Mouse (Mus musculus): Measurements from ENCODE around the gene Specc1l.

DNA sequence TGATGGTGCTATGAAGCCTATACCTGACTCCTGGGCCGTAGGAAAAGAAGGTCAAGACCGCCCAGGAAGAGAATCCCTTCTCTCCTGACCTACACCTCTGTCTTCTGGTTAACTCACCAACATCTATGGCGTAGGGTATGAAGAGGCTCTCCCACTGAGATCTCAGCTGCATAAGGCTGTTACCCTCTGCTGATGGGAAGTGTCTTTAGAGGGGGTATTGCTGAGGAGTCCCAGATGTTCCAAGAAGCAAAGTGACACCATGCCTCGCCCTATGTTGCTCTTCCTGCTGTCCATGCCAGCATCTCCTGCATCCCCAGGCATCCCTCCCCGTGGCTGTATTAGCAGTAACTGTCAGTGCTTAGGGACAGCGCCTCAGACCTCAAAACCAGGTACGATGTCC lies 127.5 kb downstream of the Specc1l start:
- no peak for TF ChIP-seq CTCF (IDR thresholded peaks at IDR 0.05; ENCODE audit: low read depth)
- TF ChIP-seq EP300 (optimal IDR thresholded peaks at IDR 0.05) = no peak
